ENCODE assay signal across 8 mouse cellular contexts in the genomic region with DNA sequence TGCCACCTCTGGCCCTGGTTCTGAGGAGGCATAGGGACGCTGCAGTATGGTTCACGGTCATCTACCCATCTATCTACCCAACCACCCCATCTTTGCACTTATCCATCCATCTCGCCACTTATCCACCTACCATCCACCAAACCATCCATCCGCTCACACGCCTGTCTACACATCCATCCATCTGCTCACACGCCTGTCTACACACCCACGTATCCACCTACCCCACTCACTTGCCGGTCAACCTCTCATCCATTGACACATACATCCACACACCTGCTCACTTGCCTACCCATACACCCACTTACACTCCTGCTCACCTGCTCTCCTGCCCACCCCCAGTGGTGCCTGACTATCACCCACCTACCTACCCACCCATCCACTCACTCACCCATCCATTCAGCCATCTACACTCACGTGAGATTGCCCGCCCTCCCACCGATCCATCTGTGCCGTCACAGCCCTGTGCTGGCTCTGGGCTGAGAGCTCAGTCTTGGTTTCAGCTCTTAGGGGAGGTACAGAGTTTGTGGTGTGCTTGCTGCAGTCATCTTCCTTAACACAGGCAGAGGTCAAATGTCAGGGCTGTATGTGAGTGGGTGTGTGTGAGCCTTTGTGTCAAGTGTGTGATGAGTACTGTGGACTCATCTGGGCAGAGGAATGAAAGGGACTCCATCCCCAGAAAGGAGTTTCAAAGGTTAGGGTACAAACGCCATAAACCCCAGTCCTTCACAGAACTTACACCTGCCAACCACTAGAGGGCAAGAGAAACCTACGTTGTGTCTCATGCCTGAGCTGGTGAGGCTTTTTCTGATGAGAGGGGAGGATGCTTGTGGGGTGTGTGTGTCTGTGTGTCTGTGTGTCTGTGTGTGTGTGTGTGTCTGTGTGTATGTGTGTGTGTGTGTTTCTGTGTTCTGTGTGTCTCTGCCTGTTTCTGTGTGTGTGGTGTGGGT. TPM values are rescaled to one million over a fixed set of nuclear protein-coding genes. Genes with fewer than 3 reads are reported as not detected.
A peak's percentile ranks its signal among the peaks of the same experiment; 100 is the strongest.
DNase-seq lines count a peak whose midpoint lies in the region; ATAC-seq and TF ChIP-seq lines count a peak whose summit lies in the region.

No protein-coding gene starts in this region.

- WGBS in heart, adult 2 months = 54% methylated on average over 14 of the region's 14 CpGs
- WGBS in embryonic facial prominence, embryonic 10.5 days = 63% methylated on average over 14 of the region's 14 CpGs
- WGBS in liver, embryonic 13.5 days (ENCODE audit: insufficient replicate concordance) = 49% methylated on average over 14 of the region's 14 CpGs

- no peak overlapping the region for H3K27ac ChIP-seq in heart, adult 2 months
- H3K27ac ChIP-seq in embryonic facial prominence, embryonic 10.5 days (replicated peaks) = no peak overlapping the region
- H3K27ac ChIP-seq in liver, embryonic 13.5 days = no peak overlapping the region

- no peaks in the 10 kb centered on the region for H3K4me1 ChIP-seq in heart, adult 2 months (ENCODE audit: control insufficient read depth, insufficient read depth, low read length)
- H3K4me1 ChIP-seq in embryonic facial prominence, embryonic 10.5 days = no peaks in the 10 kb centered on the region
- no peaks in the 10 kb centered on the region for H3K4me1 ChIP-seq in liver, embryonic 13.5 days (replicated peaks)

- no peak overlapping the region for H3K4me2 ChIP-seq in liver, embryonic 13.5 days

- no peak overlapping the region for H3K4me3 ChIP-seq in heart, adult 2 months
- no peak overlapping the region for H3K4me3 ChIP-seq in embryonic facial prominence, embryonic 10.5 days
- no peak overlapping the region for H3K4me3 ChIP-seq in liver, embryonic 13.5 days (replicated peaks)

- intact Hi-C loops in heart, adult 2 months (cut with DNase I) = loop anchor here (2.0 kb wide), 3 partner anchors 94 to 236 kb away; partner anchors contain the start of gene Arhgef16

- H3K9me3 ChIP-seq in embryonic facial prominence, embryonic 10.5 days = no peaks in the 10 kb centered on the region
- H3K9me3 ChIP-seq in liver, embryonic 13.5 days (replicated peaks) = no peaks in the 10 kb centered on the region

- TF ChIP-seq POLR2A in heart, adult 2 months (IDR thresholded peaks at IDR 0.05; ENCODE audit: insufficient read depth, low read depth, low read length) = no peak

- TF ChIP-seq EP300 in heart, adult 2 months (IDR thresholded peaks at IDR 0.05; ENCODE audit: insufficient read depth, low read depth, low read length) = 0 out of 2 replicates have a peak, but pooled peaks have one; percentile 67

- no peak for DNase-seq in heart, adult 2 months
- DNase-seq in heart, adult 8-10 months (ENCODE audit: low spot score) = no peak
- peak; percentile 41 for DNase-seq in Muller cell, postnatal 12 days (ENCODE audit: inconsistent ontology term)
- peak; percentile 16 for DNase-seq in embryonic facial prominence, embryonic 10.5 days (ENCODE audit: low spot score)
- peak; percentile 15 to 33 for DNase-seq in kidney, adult 8-10 months
- no peak for DNase-seq in liver, embryonic 13.5 days
- DNase-seq in retina, adult 2 months (ENCODE audit: low read depth, low spot score) = peak; percentile 6
- no peak for DNase-seq in urinary bladder, postnatal 25 days (ENCODE audit: low spot score)

- no peaks in the 10 kb centered on the region; the same call in 1 of the 2 replicates for H3K27me3 ChIP-seq in heart, adult 2 months (ENCODE audit: control insufficient read depth, insufficient read depth, low read length)
- peaks cover 9% of the 10 kb centered on the region for H3K27me3 ChIP-seq in embryonic facial prominence, embryonic 10.5 days (replicated peaks; ENCODE audit: low read depth, poor library complexity, severe bottlenecking)
- 0 out of 2 replicates have a peak, but pooled peaks cover 13% of the 10 kb centered on the region for H3K27me3 ChIP-seq in liver, embryonic 13.5 days

- TF ChIP-seq CTCF in heart, adult 2 months (IDR thresholded peaks at IDR 0.05) = peak; percentile 74

- no peaks in the 10 kb centered on the region for H3K79me2 ChIP-seq in heart, adult 2 months (replicated peaks; ENCODE audit: control insufficient read depth, insufficient read depth, low read length)

- peak; percentile 35 for ATAC-seq in liver, embryonic 13.5 days (ENCODE audit: low read depth)

- H3K36me3 ChIP-seq in heart, adult 2 months (ENCODE audit: control insufficient read depth, insufficient read depth, low read length) = no peaks in the 10 kb centered on the region
- H3K36me3 ChIP-seq in embryonic facial prominence, embryonic 10.5 days (replicated peaks) = no peaks in the 10 kb centered on the region
- H3K36me3 ChIP-seq in liver, embryonic 13.5 days = no peaks in the 10 kb centered on the region

- H3K9ac ChIP-seq in heart, adult 2 months (ENCODE audit: low read depth, low read length) = no peak overlapping the region
- no peak overlapping the region for H3K9ac ChIP-seq in liver, embryonic 13.5 days

RNA-seq across cellular contexts. Expression of gene Ccdc27, which starts 22.6 kb away (rescaled TPM):
- not detected for total RNA-seq in heart, adult 2 months (2021)
- not detected in 2 replicates for polyA plus RNA-seq in heart, adult 2 months (2012; rRNA removed)
- total RNA-seq in heart, adult 8-10 months (2022) = not detected
- polyA plus RNA-seq in embryonic facial prominence, embryonic 10.5 days (2016; fragmentation: Nextera tagmentation; extraction: Ambion mirVana) = not detected in 2 replicates
- 0.07 TPM in 1 of 2 replicates, not detected in the other for polyA plus RNA-seq in liver, embryonic 13.5 days (2015; fragmentation: Nextera tagmentation; extraction: Ambion mirVana)

RNA-seq across cellular contexts. Expression of gene Smim1, which starts 39.1 kb away (rescaled TPM):
- total RNA-seq in heart, adult 2 months (2021) = 1 to 10 TPM; 5.7 to 7.8 TPM
- polyA plus RNA-seq in heart, adult 2 months (2012; rRNA removed) = 24.7 and 29.2 TPM in 2 replicates
- 1 to 10 TPM; 4.5 to 9.7 (median 6.5) TPM for total RNA-seq in heart, adult 8-10 months (2022)
- polyA plus RNA-seq in embryonic facial prominence, embryonic 10.5 days (2016; fragmentation: Nextera tagmentation; extraction: Ambion mirVana) = 19.3 and 24.5 TPM in 2 replicates
- 327 and 398 TPM in 2 replicates for polyA plus RNA-seq in liver, embryonic 13.5 days (2015; fragmentation: Nextera tagmentation; extraction: Ambion mirVana)

RNA-seq across cellular contexts. Expression of gene Lrrc47, which starts 53.6 kb away (rescaled TPM):
- 10 to 100 TPM; 28.6 to 28.7 TPM for total RNA-seq in heart, adult 2 months (2021)
- 29.7 and 35.6 TPM in 2 replicates for polyA plus RNA-seq in heart, adult 2 months (2012; rRNA removed)
- total RNA-seq in heart, adult 8-10 months (2022) = 10 to 100 TPM; 30.6 to 37.7 (median 32.4) TPM
- 24.9 and 27.3 TPM in 2 replicates for polyA plus RNA-seq in embryonic facial prominence, embryonic 10.5 days (2016; fragmentation: Nextera tagmentation; extraction: Ambion mirVana)
- 19.1 and 20.3 TPM in 2 replicates for polyA plus RNA-seq in liver, embryonic 13.5 days (2015; fragmentation: Nextera tagmentation; extraction: Ambion mirVana)

Comparison
In these comparisons a context has a peak if more than half of its experiments do, and no peak if none do; other contexts are left out.
1. DNase-seq: peak in Muller cell, postnatal 12 days (single experiment), embryonic facial prominence, embryonic 10.5 days (single experiment), kidney, adult 8-10 months (2 of 2) and retina, adult 2 months (single experiment); none in heart, adult 2 months (0 of 2), heart, adult 8-10 months (single experiment), liver, embryonic 13.5 days (single experiment) and urinary bladder, postnatal 25 days (single experiment).
2. RNA of gene Smim1, which starts 39.1 kb away (polyA plus RNA-seq): 327 to 398 TPM in liver, embryonic 13.5 days; 24.7 to 29.2 TPM in heart, adult 2 months and 19.3 to 24.5 TPM in embryonic facial prominence, embryonic 10.5 days; every median in the first group is over 10 times any median in the second.